Mouse (Mus musculus): ENCODE measurements at regions not wholly inside any gene's neighbourhood (a gene's known extent, or its start where the extent isn't known, plus 50 kb on each side); places are given as distances from the start of the nearest gene placed in this dataset.

DNA sequence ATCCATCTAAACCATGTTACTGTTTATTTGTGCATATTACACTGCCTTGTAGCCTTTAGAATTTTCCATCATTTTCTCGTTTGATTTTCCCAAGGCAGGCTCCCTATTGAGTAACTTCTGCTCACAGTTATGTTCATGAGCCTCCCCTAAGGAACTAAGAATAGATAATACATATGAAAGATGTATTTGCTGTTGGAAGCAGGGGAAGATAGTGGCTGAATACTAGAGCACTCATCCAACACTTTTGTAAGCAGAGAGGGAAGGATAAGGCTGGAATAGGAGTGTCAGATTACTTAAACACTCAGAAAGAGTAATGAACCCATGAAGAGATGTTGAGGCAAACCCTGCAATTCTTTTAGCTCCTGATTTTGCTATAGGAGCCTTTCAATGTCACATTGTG is 1055.1 kb downstream of the Brinp1 start:
- no peak overlapping the region for H3K27ac ChIP-seq (replicated peaks)
- no peak overlapping the region for H3K9ac ChIP-seq
- no peak for ATAC-seq (ENCODE audit: low FRiP score, low read depth)
- no peak overlapping the region for H3K4me2 ChIP-seq
- no peaks in the 10 kb centered on the region for H3K36me3 ChIP-seq
- 71% methylated on average over 1 of the region's 1 CpGs for WGBS
- H3K4me3 ChIP-seq = no peak overlapping the region
- H3K4me1 ChIP-seq (replicated peaks) = no peaks in the 10 kb centered on the region
- no peaks in the 10 kb centered on the region for H3K9me3 ChIP-seq
- no peaks in the 10 kb centered on the region for H3K27me3 ChIP-seq

- Histone ChIP-seq H3K4me1 (replicated peaks) (no peaks in the 10 kb centered on the region), H3K27ac (replicated peaks) (no peak overlapping the region), H3K9me3 (no peaks in the 10 kb centered on the region), H3K4me3 (no peak overlapping the region), H3K4me2 (no peak overlapping the region), H3K36me3 (no peaks in the 10 kb centered on the region), H3K9ac (no peak overlapping the region), H3K27me3 (no peaks in the 10 kb centered on the region)
- 65% methylated on average over 1 of the region's 1 CpGs for WGBS
- no peak for ATAC-seq (ENCODE audit: low FRiP score, low read depth)
Observed at GRCm38 (mm10) chr4:67891946-67892575, 1062.1 kb downstream of the Brinp1 start.

- no peaks in the 10 kb centered on the region for H3K9me3 ChIP-seq
- no peak overlapping the region for H3K9ac ChIP-seq
- no peak overlapping the region for H3K4me3 ChIP-seq
- no peaks in the 10 kb centered on the region for H3K27me3 ChIP-seq
- no peaks in the 10 kb centered on the region for H3K36me3 ChIP-seq
- no peak overlapping the region for H3K4me2 ChIP-seq
- no peak overlapping the region for H3K27ac ChIP-seq (replicated peaks)
- no peak for ATAC-seq (ENCODE audit: low FRiP score, low read depth)
- no peaks in the 10 kb centered on the region for H3K4me1 ChIP-seq (replicated peaks)
Observed at GRCm38 (mm10) chr4:67887954-67888353, 1060.6 kb downstream of the Tlr4 start.

DNA sequence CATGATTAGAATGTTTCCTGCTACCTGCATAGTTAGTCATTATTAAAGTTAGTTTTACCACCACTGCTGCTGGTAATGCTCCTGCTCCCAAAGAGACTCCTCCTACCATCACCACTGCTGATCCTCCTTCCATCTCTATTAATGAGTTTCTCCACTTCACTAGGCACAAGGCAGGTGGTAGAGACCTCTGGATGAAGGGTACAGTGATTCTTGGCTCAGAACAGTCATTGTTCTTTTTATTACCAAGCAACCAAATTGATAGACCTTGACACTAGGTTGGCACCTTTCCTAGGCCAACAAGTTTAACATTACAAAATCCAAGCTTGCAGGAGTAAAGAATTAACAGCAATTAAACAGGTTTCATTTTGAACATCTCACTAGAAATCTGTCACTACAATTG is 1057.8 kb downstream of the Tlr4 start:
- no peaks in the 10 kb centered on the region for H3K9me3 ChIP-seq
- H3K27me3 ChIP-seq = no peaks in the 10 kb centered on the region
- H3K4me1 ChIP-seq (replicated peaks) = no peaks in the 10 kb centered on the region
- no peak overlapping the region for H3K9ac ChIP-seq
- no peaks in the 10 kb centered on the region for H3K36me3 ChIP-seq
- H3K27ac ChIP-seq (replicated peaks) = no peak overlapping the region
- H3K4me2 ChIP-seq = no peak overlapping the region
- H3K4me3 ChIP-seq = no peak overlapping the region
- ATAC-seq (ENCODE audit: low FRiP score, low read depth) = no peak

DNA sequence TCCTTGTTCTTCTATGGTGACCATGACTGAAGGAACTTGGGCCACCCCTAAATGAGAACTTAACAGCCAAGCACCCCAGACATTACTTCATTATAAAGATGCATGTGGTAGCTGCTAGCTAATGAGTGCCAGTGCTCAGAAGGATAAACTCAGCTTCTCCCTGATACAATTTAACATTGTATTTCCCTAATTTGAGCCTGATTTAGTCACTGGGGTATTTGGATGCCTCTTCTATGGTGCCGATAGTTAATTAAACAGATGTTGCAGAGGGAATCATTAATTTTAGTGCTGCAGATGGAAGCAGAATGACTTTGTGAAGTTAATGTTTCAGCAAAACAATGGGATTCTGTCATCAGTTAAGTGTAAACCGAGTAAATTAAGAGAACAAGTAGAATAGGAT is 1034.8 kb downstream of the Tlr4 start:
- no peak for ATAC-seq (ENCODE audit: low FRiP score, low read depth)
- Histone ChIP-seq H3K9me3 (no peaks in the 10 kb centered on the region), H3K4me3 (no peak overlapping the region), H3K27me3 (no peaks in the 10 kb centered on the region), H3K36me3 (no peaks in the 10 kb centered on the region), H3K4me1 (replicated peaks) (no peaks in the 10 kb centered on the region), H3K27ac (replicated peaks) (no peak overlapping the region), H3K9ac (no peak overlapping the region), H3K4me2 (no peak overlapping the region)
- 62% methylated on average over 2 of the region's 2 CpGs for WGBS

- 84% methylated on average over 1 of the region's 1 CpGs for WGBS
- Histone ChIP-seq H3K4me1 (replicated peaks) (no peaks in the 10 kb centered on the region), H3K4me3 (no peak overlapping the region), H3K36me3 (no peaks in the 10 kb centered on the region), H3K9me3 (no peaks in the 10 kb centered on the region), H3K4me2 (no peak overlapping the region), H3K27ac (replicated peaks) (no peak overlapping the region), H3K27me3 (no peaks in the 10 kb centered on the region), H3K9ac (no peak overlapping the region)
- no peak for ATAC-seq (ENCODE audit: low FRiP score, low read depth)
Observed at GRCm38 (mm10) chr4:67861801-67862200, 1034.4 kb downstream of the Tlr4 start.

GRCm38 (mm10) chr4:67853001-67853400 is 1025.6 kb downstream of the Tlr4 start:
- Histone ChIP-seq H3K9ac (no peak overlapping the region), H3K4me3 (no peak overlapping the region), H3K27me3 (no peaks in the 10 kb centered on the region), H3K27ac (replicated peaks) (no peak overlapping the region), H3K4me1 (replicated peaks) (no peaks in the 10 kb centered on the region), H3K4me2 (no peak overlapping the region), H3K9me3 (no peaks in the 10 kb centered on the region), H3K36me3 (no peaks in the 10 kb centered on the region)
- ATAC-seq (ENCODE audit: low FRiP score, low read depth) = no peak
- WGBS = 89% methylated on average over 4 of the region's 4 CpGs

- Histone ChIP-seq H3K9me3 (no peaks in the 10 kb centered on the region), H3K9ac (no peak overlapping the region), H3K27me3 (no peaks in the 10 kb centered on the region), H3K36me3 (no peaks in the 10 kb centered on the region), H3K4me2 (no peak overlapping the region), H3K27ac (replicated peaks) (no peak overlapping the region), H3K4me3 (no peak overlapping the region), H3K4me1 (replicated peaks) (no peaks in the 10 kb centered on the region)
- ATAC-seq (ENCODE audit: low FRiP score, low read depth) = no peak
- WGBS = 83% methylated on average over 4 of the region's 4 CpGs
Observed at GRCm38 (mm10) chr4:67833397-67833796, 1006.0 kb downstream of the Tlr4 start.

GRCm38 (mm10) chr4:67825484-67825883 is 998.1 kb downstream of the Tlr4 start:
- 38% methylated on average over 1 of the region's 1 CpGs for WGBS
- Histone ChIP-seq H3K4me2 (no peak overlapping the region), H3K4me3 (no peak overlapping the region), H3K27me3 (no peaks in the 10 kb centered on the region), H3K27ac (replicated peaks) (no peak overlapping the region), H3K9me3 (no peaks in the 10 kb centered on the region), H3K36me3 (no peaks in the 10 kb centered on the region), H3K4me1 (replicated peaks) (no peaks in the 10 kb centered on the region), H3K9ac (no peak overlapping the region)
- no peak for ATAC-seq (ENCODE audit: low FRiP score, low read depth)

- Histone ChIP-seq H3K4me1 (replicated peaks) (0 out of 2 replicates have a peak, but pooled peaks cover 4% of the 10 kb centered on the region), H3K36me3 (no peaks in the 10 kb centered on the region), H3K9me3 (no peaks in the 10 kb centered on the region), H3K9ac (no peak overlapping the region), H3K27ac (replicated peaks) (no peak overlapping the region), H3K4me2 (no peak overlapping the region), H3K4me3 (no peak overlapping the region), H3K27me3 (no peaks in the 10 kb centered on the region)
- WGBS = 34% methylated on average over 1 of the region's 1 CpGs
- no peak for ATAC-seq (ENCODE audit: low FRiP score, low read depth)
Observed at GRCm38 (mm10) chr4:67796050-67796449, 968.7 kb downstream of the Tlr4 start.
